Mouse (Mus musculus) lung, adult 2 months (tissue): Measurements from ENCODE around the gene Vnn3.

Experiments used
- CTCF ChIP-seq: fragments of 200-500 bp; IDR thresholded peaks from 2 replicates; pipeline ENCODE4 v1.5.1; 2011; ENCODE audit warnings: mild to moderate bottlenecking, low read length, control low read depth; ENCODE audit not compliant: insufficient read depth
- POLR2A ChIP-seq: fragments of 200-500 bp; IDR thresholded peaks from 2 replicates; pipeline ENCODE4 v1.6.1; 2011; ENCODE audit warnings: low read depth, mild to moderate bottlenecking, control low read depth, low read length, borderline replicate concordance; ENCODE audit errors: extremely low read depth

DNA sequence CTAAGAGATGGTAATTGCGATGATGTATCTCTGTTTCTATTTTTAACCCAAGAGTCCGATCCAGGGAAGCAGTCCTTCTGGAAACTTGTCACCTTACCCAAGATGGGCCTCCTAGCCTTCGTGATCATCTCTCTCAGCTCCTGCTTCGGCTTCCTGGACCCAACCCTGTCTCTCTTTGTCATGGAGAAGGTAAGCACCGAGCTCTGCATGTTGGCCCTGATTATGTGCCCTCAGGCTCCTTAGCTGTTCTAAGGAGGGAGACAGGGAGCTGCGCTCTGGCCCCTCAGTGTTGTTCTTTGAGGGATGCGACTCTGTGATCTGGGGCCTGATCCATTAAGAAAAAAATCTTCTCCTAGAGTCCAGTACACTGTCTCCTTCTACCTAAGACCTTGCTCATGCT, 35.0 kb upstream of the Vnn3 start:
- no peak for TF ChIP-seq CTCF
- no peak for TF ChIP-seq POLR2A
